Mouse (Mus musculus) testis, postnatal 10 days (tissue): ENCODE measurements at regions not wholly inside any gene's neighbourhood (a gene's known extent, or its start where the extent isn't known, plus 50 kb on each side); places are given as distances from the start of the nearest gene placed in this dataset.

Experiments used
- DNase-seq: peaks from one replicate; pipeline ENCODE4 v3.0.0; 2021; ENCODE audit warnings: low spot score

DNA sequence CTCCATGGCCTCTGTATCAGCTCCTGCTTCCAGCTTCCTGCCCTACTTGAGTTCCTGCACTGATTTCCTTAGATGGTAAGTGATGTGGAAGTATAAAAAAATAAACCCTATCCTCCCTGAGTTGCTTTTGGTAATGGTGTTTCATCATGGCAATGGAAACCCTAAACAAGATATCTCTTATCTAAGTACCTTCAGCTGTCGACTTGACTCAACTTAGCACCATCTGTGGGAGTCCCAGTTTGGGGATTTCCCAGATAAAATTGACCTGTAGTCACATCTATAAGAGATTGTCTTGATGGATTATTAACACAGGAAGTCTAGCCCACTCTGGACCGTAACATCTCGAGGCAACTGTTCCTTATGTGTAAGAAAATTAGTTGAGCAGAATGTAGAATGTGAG is 570.2 kb upstream of the Gm10306 start:
- no peak for DNase-seq

- no peak for DNase-seq
Measured at GRCm38 (mm10) chr4:93990273-93990869, 566.0 kb upstream of the Gm10306 start.

- no peak for DNase-seq
Measured at GRCm38 (mm10) chr4:94005818-94006217, 550.5 kb upstream of the Gm10306 start.

DNA sequence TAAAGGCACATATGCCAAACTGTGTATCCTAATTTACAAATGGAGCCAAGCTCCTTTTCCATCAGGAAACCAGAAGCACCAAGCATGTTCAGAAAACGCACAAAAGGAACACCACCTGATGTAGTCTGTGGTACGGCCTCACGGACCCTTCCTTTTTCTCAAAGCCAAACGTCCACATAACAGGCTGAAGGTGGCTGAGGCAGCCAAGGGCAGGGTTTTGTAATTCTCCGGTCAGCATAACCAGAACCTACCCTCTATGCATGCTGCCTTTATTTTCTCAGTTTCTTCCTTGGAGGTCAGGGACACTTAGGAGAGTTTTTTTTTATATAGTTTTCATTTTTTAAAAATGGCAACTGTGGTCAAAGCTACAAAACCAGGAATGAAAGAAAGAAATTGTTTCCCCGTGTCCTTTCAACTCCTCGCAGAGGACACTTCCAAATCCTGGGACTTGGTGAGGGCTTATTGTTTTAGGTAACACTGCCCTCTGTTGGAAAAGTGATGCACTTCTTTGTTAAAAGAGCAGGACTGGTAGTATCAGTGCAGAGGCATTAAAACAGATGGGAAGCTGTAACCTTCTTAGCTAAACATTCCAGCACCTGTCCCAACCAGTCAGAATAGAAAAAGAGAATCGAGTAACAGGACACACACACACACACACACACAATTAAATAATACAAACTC is 549.1 kb upstream of the Gm10306 start:
- no peak for DNase-seq

- DNase-seq, result no peak
Measured at GRCm38 (mm10) chr4:94015713-94016112, 540.6 kb upstream of the Gm10306 start.

- no peak for DNase-seq
Measured at GRCm38 (mm10) chr4:94017702-94018101, 538.6 kb upstream of the Gm10306 start.

DNA sequence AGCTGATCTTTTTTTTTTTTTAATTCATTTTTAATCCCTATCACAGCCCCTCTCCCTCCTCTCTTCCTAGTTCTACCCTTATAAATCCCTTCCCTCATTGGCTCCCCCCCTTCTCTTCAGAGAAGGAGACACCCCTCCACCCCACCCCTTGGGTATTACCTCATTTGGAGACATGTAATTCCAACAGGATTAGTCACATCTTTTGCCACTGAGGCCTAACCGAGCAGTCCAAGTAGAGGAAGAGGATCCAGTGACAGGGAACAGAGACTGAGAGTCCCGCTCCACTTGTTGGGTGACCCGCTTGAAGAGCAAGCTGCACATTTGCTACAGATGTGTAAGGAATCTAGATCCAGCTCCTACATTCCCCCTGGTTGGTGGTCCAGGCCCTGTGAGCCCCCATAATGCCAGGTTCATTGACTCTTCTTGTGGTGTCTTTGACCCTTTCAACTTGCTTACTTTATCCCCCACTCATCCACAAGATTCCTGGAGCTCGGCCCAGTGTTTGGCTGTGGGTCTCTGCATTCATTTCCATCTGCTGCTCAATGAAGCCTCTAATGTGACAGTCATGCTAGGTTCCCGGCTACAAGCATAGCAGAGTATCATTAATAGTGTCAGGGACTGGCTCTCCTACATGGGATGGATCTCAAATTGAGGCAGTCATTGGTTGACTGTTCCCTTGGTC is 506.6 kb upstream of the Gm10306 start:
- no peak for DNase-seq

DNA sequence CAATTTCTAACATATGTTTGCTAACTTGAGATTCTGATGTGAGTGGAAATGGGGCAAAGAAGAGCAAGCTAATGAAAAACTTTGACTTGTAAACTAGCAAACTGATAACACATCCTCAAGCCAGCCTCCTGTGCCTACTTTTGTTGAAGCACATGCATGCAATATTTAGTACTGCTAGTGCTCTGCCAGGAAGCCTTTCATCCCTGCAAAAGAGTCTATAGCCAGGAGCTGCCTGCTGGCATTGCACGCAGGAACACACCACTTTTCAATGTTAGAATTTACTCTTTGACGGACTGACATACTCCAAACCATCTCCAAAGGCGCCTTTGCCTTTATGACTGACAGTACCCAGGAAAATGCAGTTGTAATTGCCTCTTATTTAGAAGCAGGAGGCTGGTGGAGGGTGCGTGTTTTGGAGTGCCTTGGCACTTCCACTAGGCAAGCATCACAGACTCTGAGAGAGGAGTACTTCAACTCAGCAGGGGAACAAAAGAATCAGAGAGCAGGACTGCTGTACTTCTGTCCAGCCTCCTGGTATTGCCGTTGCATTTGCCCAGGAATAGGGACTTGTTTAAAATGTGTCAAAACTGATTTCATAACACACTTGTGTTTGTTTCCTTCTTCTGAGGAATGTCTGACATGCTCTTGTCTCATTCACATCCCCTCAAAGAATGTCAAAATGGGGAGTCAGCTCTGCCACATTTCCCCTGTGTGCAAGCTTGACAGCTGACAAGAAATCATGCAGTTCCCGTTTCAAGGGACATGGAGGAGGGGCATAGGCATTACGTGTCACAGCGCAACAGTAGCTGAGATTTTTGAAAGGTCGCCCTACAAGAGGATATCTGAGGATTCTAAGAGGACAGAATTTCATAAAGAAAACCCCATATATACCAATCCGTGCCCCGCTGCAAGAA is 503.8 kb upstream of the Gm10306 start:
- no peak for DNase-seq

- no peak for DNase-seq
Measured at GRCm38 (mm10) chr4:94073178-94073870, 483.0 kb upstream of the Gm10306 start.

DNA sequence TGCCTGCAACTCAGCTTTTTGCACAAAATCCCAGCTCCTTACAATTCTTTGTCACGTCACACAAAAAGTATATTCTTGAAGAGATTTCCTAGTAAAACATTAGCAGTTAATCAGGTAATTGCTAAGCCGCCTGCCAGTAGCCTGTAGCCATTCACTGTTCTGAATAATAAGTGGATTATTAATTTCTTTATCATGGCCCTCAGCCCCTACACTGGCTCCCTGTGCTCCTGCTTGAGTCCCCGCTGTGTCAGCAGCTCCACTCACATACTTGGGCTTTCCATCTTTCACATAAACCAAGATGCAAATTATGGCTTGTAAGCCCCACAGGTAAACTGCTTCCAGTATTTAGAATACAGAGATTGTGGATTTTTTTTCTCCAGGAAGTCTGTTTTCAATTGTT is 473.5 kb upstream of the Gm10306 start:
- DNase-seq, result no peak

GRCm38 (mm10) chr4:94094379-94094778 is 462.0 kb upstream of the Gm10306 start:
- no peak for DNase-seq

- no peak for DNase-seq
Measured at GRCm38 (mm10) chr4:94106941-94107340, 449.4 kb upstream of the Gm10306 start.

DNA sequence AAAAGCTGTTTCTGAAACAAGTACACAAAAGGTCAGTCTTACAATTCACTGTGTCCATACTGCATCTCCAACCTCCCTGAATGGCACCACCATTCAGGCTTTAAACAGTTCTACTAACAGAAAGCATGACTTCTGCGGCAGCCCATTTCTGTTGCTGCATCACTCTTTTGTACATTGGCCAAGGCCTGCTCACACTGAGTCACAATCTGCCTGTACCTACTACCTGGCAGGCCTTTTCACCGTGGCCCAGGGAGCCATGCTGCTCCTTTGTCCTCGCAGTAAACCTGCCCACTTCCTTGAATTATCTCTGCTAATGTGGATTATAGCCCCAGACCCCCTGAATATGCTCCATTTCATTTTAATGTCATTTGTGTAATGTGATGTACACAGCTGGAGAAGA is 439.5 kb upstream of the Gm10306 start:
- DNase-seq, result no peak

GRCm38 (mm10) chr4:94124177-94124576 is 432.2 kb upstream of the Gm10306 start:
- peak; percentile 41 for DNase-seq

GRCm38 (mm10) chr4:94137921-94138320 is 418.4 kb upstream of the Gm10306 start:
- DNase-seq, result no peak

GRCm38 (mm10) chr4:94144901-94145801 is 411.2 kb upstream of the Gm10306 start:
- DNase-seq, result no peak

- DNase-seq, result no peak
Measured at GRCm38 (mm10) chr4:94147964-94148533, 408.3 kb upstream of the Gm10306 start.

DNA sequence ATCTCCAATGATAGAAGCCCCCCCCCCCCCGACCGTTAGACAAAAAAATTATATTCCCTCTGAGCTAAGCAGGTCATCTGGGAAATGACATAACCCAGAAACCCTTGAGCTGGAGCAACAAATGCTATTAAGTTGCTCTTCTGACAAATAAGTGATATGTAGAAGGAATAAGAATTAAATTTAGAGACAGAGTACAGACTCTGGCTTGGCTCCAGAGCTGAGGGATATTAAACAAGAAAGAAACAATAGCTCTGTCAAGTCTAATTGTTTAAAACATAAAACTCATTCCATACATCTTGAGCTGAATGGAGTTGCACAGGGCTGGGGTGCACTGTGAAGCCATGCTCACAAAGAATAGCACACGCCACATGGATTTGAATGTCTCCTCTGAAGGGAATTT is 407.3 kb upstream of the Gm10306 start:
- DNase-seq, result no peak

GRCm38 (mm10) chr4:94160620-94161019 is 395.7 kb upstream of the Gm10306 start:
- DNase-seq, result no peak

- DNase-seq, result no peak
Measured at GRCm38 (mm10) chr4:94173096-94173495, 383.2 kb upstream of the Gm10306 start.
